Mouse (Mus musculus) neural tube, embryonic 11.5 days (tissue): Measurements from ENCODE around the gene Dock2. TPM values are rescaled to one million over a fixed set of nuclear protein-coding genes. Genes with fewer than 3 reads are reported as not detected.

ENCODE experiments used
- ATAC-seq: fragments of 200-750 bp; cut with Nextera tagmentation; 2 replicates; pipeline ENCODE4 v1.8.0; 2017; ENCODE audit warnings: moderate number of reproducible peaks, mild to moderate bottlenecking, moderate TSS enrichment, moderate library complexity; ENCODE audit not compliant: insufficient read depth, low FRiP score, low TSS enrichment
- DNase-seq: peaks from one replicate; pipeline ENCODE4 v3.0.0-alpha.2; 2015; ENCODE audit warnings: low spot score
- H3K27ac ChIP-seq: fragments of 300-500 bp; sonication (generic); 2 replicates; pipeline ENCODE4 v1.5.1; 2014; ENCODE audit warnings: low read depth, mild to moderate bottlenecking, low read length
- H3K27me3 ChIP-seq: fragments of 300-500 bp; sonication (generic); 2 replicates; pipeline ENCODE4 v1.6.1; 2014; ENCODE audit warnings: mild to moderate bottlenecking, low read length, mixed read lengths; ENCODE audit not compliant: control insufficient read depth, insufficient read depth
- H3K36me3 ChIP-seq: fragments of 300-500 bp; sonication (generic); 2 replicates; pipeline ENCODE4 v1.6.1; 2014; ENCODE audit warnings: mild to moderate bottlenecking, low read length, moderate library complexity, mixed read lengths; ENCODE audit not compliant: control insufficient read depth, insufficient read depth
- H3K4me1 ChIP-seq: fragments of 300-500 bp; sonication (generic); 2 replicates; pipeline ENCODE4 v1.6.1; 2014; ENCODE audit warnings: low read length, mixed read lengths; ENCODE audit not compliant: control insufficient read depth, insufficient read depth
- H3K4me2 ChIP-seq: fragments of 300-500 bp; sonication (generic); 2 replicates; pipeline ENCODE4 v1.6.1; 2014; ENCODE audit warnings: low read depth, mild to moderate bottlenecking, moderate library complexity
- H3K4me3 ChIP-seq: fragments of 300-500 bp; sonication (generic); 2 replicates; pipeline ENCODE4 v1.5.1; 2014; ENCODE audit warnings: low read depth, low read length
- H3K9ac ChIP-seq: fragments of 300-500 bp; sonication (generic); 2 replicates; pipeline ENCODE4 v1.6.1; 2014; ENCODE audit warnings: mild to moderate bottlenecking, low read length
- H3K9me3 ChIP-seq: fragments of 300-500 bp; sonication (generic); 2 replicates; pipeline ENCODE4 v1.6.1; 2016; ENCODE audit warnings: low read length; ENCODE audit not compliant: control insufficient read depth
- WGBS: fragments of 180-500 bp; shearing (Covaris S2); extraction: QIAGEN DNeasy Blood & Tissue Kit; methylation state at CpG from one replicate; pipeline ENCODE4 v1.1.7; 2014; 5-methylcytosine and 5-hydroxymethylcytosine counted together
- polyA plus RNA-seq: library from polyadenylated mRNA; unstranded; fragments of >200 nt; fragmentation: Nextera tagmentation; extraction: Ambion mirVana; gene quantifications from 2 replicates; pipeline ENCODE4 v1.2.1, GENCODE M21; 2014

Dock2 gene
- polyA plus RNA-seq, 1 experiment from 2014 or later = 0.82 TPM

- no peak for DNase-seq
Measured at GRCm38 (mm10) chr11:34290265-34290664, 493.4 kb downstream of the Dock2 start.

GRCm38 (mm10) chr11:34284124-34284808 is 499.4 kb downstream of the Dock2 start:
- Histone ChIP-seq H3K36me3 (no peaks in the 10 kb centered on the region), H3K4me3 (no peak overlapping the region), H3K4me2 (no peak overlapping the region), H3K27me3 (no peaks in the 10 kb centered on the region), H3K27ac (no peak overlapping the region), H3K4me1 (0 out of 2 replicates have a peak, but pooled peaks cover 3% of the 10 kb centered on the region), H3K9ac (no peak overlapping the region), H3K9me3 (no peaks in the 10 kb centered on the region)
- DNase-seq = peak; percentile 26
- no peak for ATAC-seq
- WGBS = 11% methylated on average over 13 of the region's 13 CpGs

More at GRCm38 (mm10) chr11:34290265-34290664, 493.4 kb downstream of the Dock2 start:
- no peak for ATAC-seq
- Histone ChIP-seq H3K4me1 (no peaks in the 10 kb centered on the region), H3K9me3 (no peaks in the 10 kb centered on the region), H3K27ac (no peak overlapping the region), H3K4me2 (no peak overlapping the region), H3K36me3 (no peaks in the 10 kb centered on the region), H3K27me3 (no peaks in the 10 kb centered on the region), H3K9ac (no peak overlapping the region), H3K4me3 (no peak overlapping the region)
- 56% methylated on average over 4 of the region's 4 CpGs for WGBS

- H3K4me2 ChIP-seq = no peak overlapping the region
- H3K27me3 ChIP-seq = no peaks in the 10 kb centered on the region
- no peak for ATAC-seq
Measured at GRCm38 (mm10) chr11:34277047-34277445, 506.6 kb downstream of the Dock2 start.

GRCm38 (mm10) chr11:34276363-34277046 is 507.2 kb downstream of the Dock2 start:
- Histone ChIP-seq H3K27me3 (no peaks in the 10 kb centered on the region), H3K9me3 (no peaks in the 10 kb centered on the region), H3K4me2 (no peak overlapping the region), H3K27ac (no peak overlapping the region), H3K9ac (no peak overlapping the region), H3K4me3 (no peak overlapping the region), H3K36me3 (no peaks in the 10 kb centered on the region), H3K4me1 (0 out of 2 replicates have a peak, but pooled peaks cover 4% of the 10 kb centered on the region)
- DNase-seq = no peak
- 0 out of 2 replicates have a peak, but pooled peaks have one; percentile 35 for ATAC-seq
- WGBS = 44% methylated on average over 14 of the region's 14 CpGs

More at GRCm38 (mm10) chr11:34277047-34277445, 506.6 kb downstream of the Dock2 start:
- no peaks in the 10 kb centered on the region for H3K36me3 ChIP-seq
- no peaks in the 10 kb centered on the region for H3K9me3 ChIP-seq
- 0 out of 2 replicates have a peak, but pooled peaks cover 4% of the 10 kb centered on the region for H3K4me1 ChIP-seq
- no peak overlapping the region for H3K27ac ChIP-seq
- WGBS = 55% methylated on average over 3 of the region's 3 CpGs
- no peak overlapping the region for H3K9ac ChIP-seq
- no peak overlapping the region for H3K4me3 ChIP-seq
- no peak for DNase-seq

- ATAC-seq (no peak), DNase-seq (no peak)
- Histone ChIP-seq H3K36me3 (no peaks in the 10 kb centered on the region), H3K4me3 (no peak overlapping the region), H3K9me3 (no peaks in the 10 kb centered on the region), H3K27me3 (no peaks in the 10 kb centered on the region), H3K4me2 (no peak overlapping the region), H3K4me1 (0 out of 2 replicates have a peak, but pooled peaks cover 4% of the 10 kb centered on the region), H3K9ac (no peak overlapping the region), H3K27ac (no peak overlapping the region)
- WGBS = 42% methylated on average over 2 of the region's 2 CpGs
Measured at GRCm38 (mm10) chr11:34275941-34276340, 507.8 kb downstream of the Dock2 start.

- no peaks in the 10 kb centered on the region for H3K9me3 ChIP-seq
- H3K4me3 ChIP-seq = no peak overlapping the region
- no peaks in the 10 kb centered on the region for H3K36me3 ChIP-seq
- ATAC-seq = no peak
- no peaks in the 10 kb centered on the region for H3K27me3 ChIP-seq
- H3K4me1 ChIP-seq = 0 out of 2 replicates have a peak, but pooled peaks cover 4% of the 10 kb centered on the region
- no peak overlapping the region for H3K4me2 ChIP-seq
- no peak for DNase-seq
- WGBS = 33% methylated on average over 10 of the region's 10 CpGs
- no peak overlapping the region for H3K9ac ChIP-seq
- no peak overlapping the region for H3K27ac ChIP-seq
Measured at GRCm38 (mm10) chr11:34272016-34272415, 511.7 kb downstream of the Dock2 start.

GRCm38 (mm10) chr11:34264099-34264498 is 519.6 kb downstream of the Dock2 start:
- Histone ChIP-seq H3K4me1 (no peaks in the 10 kb centered on the region), H3K4me3 (no peak overlapping the region), H3K9ac (no peak overlapping the region), H3K4me2 (no peak overlapping the region), H3K36me3 (no peaks in the 10 kb centered on the region), H3K27ac (no peak overlapping the region), H3K27me3 (no peaks in the 10 kb centered on the region), H3K9me3 (no peaks in the 10 kb centered on the region)
- ATAC-seq = no peak
- no peak for DNase-seq
- 76% methylated on average over 1 of the region's 1 CpGs for WGBS

- WGBS = 86% methylated on average over 12 of the region's 12 CpGs
- H3K4me3 ChIP-seq = no peak overlapping the region
- no peak for ATAC-seq
- no peaks in the 10 kb centered on the region for H3K27me3 ChIP-seq
- H3K4me2 ChIP-seq = no peak overlapping the region
- no peak overlapping the region for H3K9ac ChIP-seq
- DNase-seq = no peak
- no peaks in the 10 kb centered on the region for H3K9me3 ChIP-seq
- no peaks in the 10 kb centered on the region for H3K36me3 ChIP-seq
- H3K4me1 ChIP-seq = no peaks in the 10 kb centered on the region
- no peak overlapping the region for H3K27ac ChIP-seq
Measured at GRCm38 (mm10) chr11:34258849-34259469, 524.7 kb downstream of the Dock2 start.
